Mouse (Mus musculus): Measurements from ENCODE around the gene Ghr. TPM values are rescaled to one million over a fixed set of nuclear protein-coding genes. Genes with fewer than 3 reads are reported as not detected.

The Ghr gene
- polyA plus RNA-seq, 1 experiment = 147 TPM

- WGBS = under 1% methylated on average over 12 of the region's 12 CpGs
- Histone ChIP-seq H3K27me3 (replicated peaks; ENCODE audit: control insufficient read depth, insufficient read depth, low read length) (no peaks in the 10 kb centered on the region), H3K4me1 (ENCODE audit: control insufficient read depth, insufficient read depth, low read length) (peaks cover 22% of the 10 kb centered on the region), H3K4me3 (ENCODE audit: insufficient read depth, low read depth, low read length) (peak overlapping the region; percentile 51), H3K36me3 (ENCODE audit: control insufficient read depth, insufficient read depth, low read length) (peaks cover 3% of the 10 kb centered on the region), H3K27ac (ENCODE audit: insufficient read depth, low read depth, low read length) (peak overlapping the region; percentile 100)
- DNase-seq = peak; percentile 96
- TF ChIP-seq CTCF (conservative IDR thresholded peaks at IDR 0.05; ENCODE audit: insufficient read depth, insufficient read length, low read depth, low read length) (no peak), POLR2A (IDR thresholded peaks at IDR 0.05; ENCODE audit: low read depth, low read length) (peak; percentile 95)
These were observed 312.6 kb downstream of the Ghr start for GRCm38 (mm10) chr15:3270646-3271077.

GRCm38 (mm10) chr15:3269996-3270645, 313.2 kb downstream of the Ghr start:
- no peak for TF ChIP-seq CTCF (conservative IDR thresholded peaks at IDR 0.05; ENCODE audit: insufficient read depth, insufficient read length, low read depth, low read length)
- TF ChIP-seq POLR2A (IDR thresholded peaks at IDR 0.05; ENCODE audit: low read depth, low read length) = no peak
- peak; percentile 78 for DNase-seq
- H3K27me3 ChIP-seq (replicated peaks; ENCODE audit: control insufficient read depth, insufficient read depth, low read length) = no peaks in the 10 kb centered on the region
- H3K4me3 ChIP-seq (ENCODE audit: insufficient read depth, low read depth, low read length) = peak overlapping the region; percentile 51; the same call in 1 of the 2 replicates
- H3K27ac ChIP-seq (ENCODE audit: insufficient read depth, low read depth, low read length) = peak overlapping the region; percentile 100
- peaks cover 22% of the 10 kb centered on the region for H3K4me1 ChIP-seq (ENCODE audit: control insufficient read depth, insufficient read depth, low read length)
- 8% methylated on average over 6 of the region's 6 CpGs for WGBS
- no peaks in the 10 kb centered on the region; the same call in 1 of the 2 replicates for H3K36me3 ChIP-seq (ENCODE audit: control insufficient read depth, insufficient read depth, low read length)

GRCm38 (mm10) chr15:3269496-3269895, 313.8 kb downstream of the Ghr start:
- Histone ChIP-seq H3K36me3 (ENCODE audit: control insufficient read depth, insufficient read depth, low read length) (no peaks in the 10 kb centered on the region), H3K4me3 (ENCODE audit: insufficient read depth, low read depth, low read length) (no peak overlapping the region), H3K4me1 (ENCODE audit: control insufficient read depth, insufficient read depth, low read length) (peaks cover 22% of the 10 kb centered on the region), H3K27me3 (replicated peaks; ENCODE audit: control insufficient read depth, insufficient read depth, low read length) (no peaks in the 10 kb centered on the region), H3K27ac (ENCODE audit: insufficient read depth, low read depth, low read length) (peak overlapping the region; percentile 100)
- no peak for DNase-seq
- WGBS = 52% methylated on average over 4 of the region's 4 CpGs
- TF ChIP-seq POLR2A (IDR thresholded peaks at IDR 0.05; ENCODE audit: low read depth, low read length) = no peak
- no peak for TF ChIP-seq CTCF (conservative IDR thresholded peaks at IDR 0.05; ENCODE audit: insufficient read depth, insufficient read length, low read depth, low read length)

- Histone ChIP-seq H3K27ac (ENCODE audit: insufficient read depth, low read depth, low read length) (peak within 1 kb of the TSS; percentile 100; the same call in 1 of the 2 replicates), H3K4me3 (ENCODE audit: insufficient read depth, low read depth, low read length) (no peak within 1 kb of the TSS), H3K36me3 (ENCODE audit: control insufficient read depth, insufficient read depth, low read length) (no peaks in the 10 kb centered on the region), H3K4me1 (ENCODE audit: control insufficient read depth, insufficient read depth, low read length) (peaks cover 16% of the 10 kb centered on the region), H3K27me3 (replicated peaks; ENCODE audit: control insufficient read depth, insufficient read depth, low read length) (no peaks in the 10 kb centered on the region)
- TF ChIP-seq POLR2A (IDR thresholded peaks at IDR 0.05; ENCODE audit: low read depth, low read length) = no peak
- no peak for TF ChIP-seq CTCF (conservative IDR thresholded peaks at IDR 0.05; ENCODE audit: insufficient read depth, insufficient read length, low read depth, low read length)
- 97% methylated on average over 6 of the region's 6 CpGs for WGBS
- no peak for DNase-seq
These were observed 315.0 kb downstream of the Ghr start, which contains the start of gene Selenop for GRCm38 (mm10) chr15:3268247-3268646. Selenop (plus strand) TSS chr15:3268547.
